Mouse (Mus musculus) right cerebral cortex, postnatal 4 days (tissue): ENCODE data around the gene Prex1.

Experiments
- DNase-seq: peaks from one replicate; pipeline ENCODE4 v3.0.0-alpha.2; 2022

Prex1 gene

GRCm38 (mm10) chr2:166720416-166720815 is 6.8 kb upstream of the Prex1 start:
- no peak for DNase-seq

DNA sequence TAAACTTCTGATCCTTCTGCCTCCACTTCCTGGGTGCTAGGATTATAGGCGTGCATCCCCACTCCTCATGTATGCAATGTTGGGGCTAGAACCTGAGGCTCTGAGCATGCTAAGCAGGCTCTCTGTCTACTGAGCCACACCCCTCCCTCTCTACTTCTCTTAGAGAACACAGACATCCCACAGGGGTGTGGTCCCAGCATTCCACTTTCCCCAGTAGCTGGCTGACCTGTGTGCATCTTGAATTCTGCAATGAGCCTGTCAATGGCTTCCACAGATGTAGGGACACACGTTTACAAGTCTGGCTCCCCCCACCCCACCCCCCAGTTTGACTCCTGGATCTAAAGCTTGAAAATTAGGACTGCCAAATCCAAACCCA is 6.3 kb upstream of the Prex1 start:
- no peak for DNase-seq

DNA sequence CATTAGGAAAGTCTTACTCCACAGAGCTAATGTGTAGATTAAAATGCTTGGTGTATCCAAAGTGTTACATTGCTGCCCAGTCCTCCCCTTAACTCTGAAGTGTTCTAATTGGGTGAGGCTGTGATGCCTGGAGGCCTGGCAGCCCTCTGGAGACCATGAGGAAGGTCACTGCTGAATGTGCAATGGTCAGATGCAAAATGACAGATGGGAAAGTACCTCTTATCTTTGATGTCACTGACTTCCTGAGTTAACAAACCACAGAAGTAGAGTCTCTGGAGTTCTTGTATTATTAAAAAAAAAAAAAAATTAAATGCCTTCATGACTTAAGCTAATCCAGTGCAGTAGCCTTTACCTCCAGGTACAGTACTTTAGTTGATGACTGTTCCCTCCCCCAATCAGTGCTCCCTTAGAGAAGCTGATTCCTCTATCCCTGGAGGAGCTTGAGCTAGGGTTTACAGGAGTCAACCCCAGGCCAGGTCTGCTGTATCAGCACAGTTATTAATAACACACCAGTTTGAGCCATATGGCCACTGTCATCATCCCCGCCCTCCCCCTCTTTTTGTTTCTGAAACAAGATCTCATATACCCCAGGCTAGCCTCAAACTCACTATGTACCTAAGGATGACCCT is 5.8 kb upstream of the Prex1 start:
- no peak for DNase-seq

DNA sequence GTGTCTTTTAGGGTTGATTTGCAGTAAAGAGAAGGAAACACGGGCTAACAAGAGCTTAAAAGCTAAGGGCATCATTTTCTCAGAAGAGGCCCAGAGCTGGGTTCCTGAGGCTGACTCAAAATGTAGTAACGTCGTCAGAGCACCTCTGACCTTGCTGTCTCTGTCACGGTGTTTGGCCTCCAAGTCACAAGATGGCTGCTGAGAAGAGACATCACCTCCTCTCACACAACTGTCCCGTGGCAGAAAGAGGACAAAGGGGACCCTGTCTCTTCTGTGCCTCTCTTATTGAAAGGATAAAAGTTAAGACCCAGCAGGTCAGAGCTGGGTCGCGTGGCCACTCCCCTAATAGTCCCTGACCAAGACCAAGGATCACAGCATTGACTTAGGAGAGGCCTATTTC is 2.4 kb upstream of the Prex1 start:
- DNase-seq = no peak

DNA sequence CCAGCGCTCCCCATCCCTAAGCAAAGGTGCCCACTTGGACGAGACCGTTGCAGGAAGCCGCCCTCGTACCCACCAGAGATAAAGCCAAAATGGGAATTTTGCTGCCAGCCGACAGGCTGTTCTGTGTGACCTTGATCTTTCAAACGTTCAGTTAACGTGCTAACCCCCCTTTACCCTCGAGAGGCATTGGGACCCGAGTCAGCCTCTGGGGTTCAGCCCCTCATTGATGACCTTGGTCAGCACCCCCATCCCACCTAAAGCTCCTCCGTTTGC is 731 bp upstream of the Prex1 start:
- DNase-seq = no peak

DNA sequence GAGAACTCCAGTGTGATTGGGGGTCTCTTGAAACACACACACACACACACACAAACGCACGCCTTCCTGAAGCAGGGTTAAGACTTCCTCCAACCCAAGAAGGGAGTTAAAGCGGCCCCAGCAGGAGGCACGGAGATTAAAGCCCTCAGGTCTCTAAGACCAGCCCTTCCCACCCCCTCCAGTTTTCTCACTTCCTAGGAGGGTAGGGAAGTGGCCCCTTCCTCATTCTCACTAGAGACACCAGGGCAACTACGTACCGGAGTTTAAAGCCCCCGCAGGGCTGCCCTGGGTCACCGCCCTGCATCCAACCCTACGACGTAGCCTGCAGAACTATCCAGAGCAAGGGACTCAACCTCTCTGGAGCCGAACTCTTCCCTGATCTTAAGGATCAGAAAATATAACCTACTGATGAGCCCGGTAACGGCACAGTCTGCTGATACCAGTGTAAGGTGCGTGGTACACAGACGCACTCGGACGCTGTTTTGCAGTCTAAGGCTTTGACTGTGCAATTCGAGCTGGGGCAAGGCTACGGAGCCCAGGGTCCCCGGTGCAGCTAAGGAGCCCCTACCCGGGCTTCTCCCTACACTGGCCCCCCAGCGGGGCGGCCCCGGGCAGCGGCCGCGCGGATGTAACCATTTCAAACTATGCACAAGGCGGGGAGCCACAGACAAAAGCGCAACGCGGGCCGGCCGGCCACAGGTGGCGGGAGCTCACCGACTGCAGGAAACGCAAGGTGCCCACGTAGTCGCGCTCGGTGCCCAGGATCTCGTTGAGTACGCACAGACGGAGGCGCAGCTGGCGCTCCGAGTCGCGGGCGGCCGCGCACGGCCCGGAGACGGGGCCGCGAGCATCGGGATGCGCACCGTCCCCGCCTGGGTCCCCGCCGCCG is 587 bp downstream of the Prex1 start:
- DNase-seq = no peak

GRCm38 (mm10) chr2:166712310-166712709 is 1.3 kb downstream of the Prex1 start:
- DNase-seq = no peak

- no peak for DNase-seq
Observed at GRCm38 (mm10) chr2:166711681-166712132, 1.9 kb downstream of the Prex1 start.

DNA sequence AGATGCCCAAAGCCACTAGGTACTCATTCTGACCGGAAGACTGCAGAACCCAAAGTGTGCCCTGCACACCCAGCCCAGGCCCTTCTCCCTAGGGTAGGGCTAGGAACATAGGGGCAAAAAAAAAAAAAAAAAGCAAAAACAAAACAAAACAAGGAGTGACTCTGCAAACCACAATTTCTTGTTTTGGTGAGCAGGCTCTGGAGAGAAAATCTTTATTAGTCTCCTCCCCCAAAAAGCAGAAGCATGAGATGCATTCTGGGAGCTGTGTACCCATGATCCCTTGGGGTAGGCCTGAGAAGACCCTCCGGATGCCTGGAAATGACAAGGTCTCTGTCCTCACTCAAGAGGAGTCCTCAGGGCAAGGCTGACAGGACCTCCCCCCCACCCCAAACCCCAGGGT is 3.7 kb downstream of the Prex1 start:
- no peak for DNase-seq

DNA sequence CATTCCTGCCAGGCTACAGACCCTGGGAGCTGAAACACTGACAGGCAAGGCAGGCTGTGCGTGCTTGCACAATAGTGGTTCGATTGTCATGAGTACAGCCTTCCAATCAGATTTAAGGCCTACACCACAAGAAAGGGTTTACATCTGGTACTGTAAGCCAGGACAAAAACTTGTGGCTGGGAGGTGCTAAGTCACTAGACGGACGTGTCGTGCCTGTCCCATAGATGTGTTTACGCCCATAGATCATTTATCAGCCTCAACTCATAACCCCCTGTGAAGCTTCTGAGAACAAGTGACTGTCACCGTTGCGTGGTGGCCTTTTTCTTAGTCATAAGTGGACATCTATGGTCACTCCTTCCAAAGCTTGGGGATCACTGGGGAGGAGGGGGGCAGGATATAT is 5.3 kb downstream of the Prex1 start:
- DNase-seq = no peak

DNA sequence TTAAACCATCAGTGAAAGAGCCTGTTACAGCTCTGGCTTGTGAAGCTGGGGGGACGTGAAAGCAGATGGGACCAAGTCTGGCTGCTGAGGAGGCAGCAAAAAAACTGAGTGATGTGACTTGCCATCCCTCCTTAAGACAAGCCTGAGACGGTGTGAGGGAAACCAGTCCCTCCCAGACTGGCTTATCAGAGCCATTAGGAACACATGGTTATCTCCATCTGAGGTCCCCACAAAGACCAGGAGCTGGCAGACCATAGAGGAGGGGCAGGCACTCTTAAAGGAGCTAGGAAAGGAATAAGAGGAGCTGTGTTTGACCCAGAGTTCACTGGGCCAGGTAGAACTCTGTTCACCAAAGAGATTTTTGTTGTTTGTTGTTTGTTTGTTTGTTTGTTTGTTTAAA is 7.1 kb downstream of the Prex1 start:
- DNase-seq = no peak

DNA sequence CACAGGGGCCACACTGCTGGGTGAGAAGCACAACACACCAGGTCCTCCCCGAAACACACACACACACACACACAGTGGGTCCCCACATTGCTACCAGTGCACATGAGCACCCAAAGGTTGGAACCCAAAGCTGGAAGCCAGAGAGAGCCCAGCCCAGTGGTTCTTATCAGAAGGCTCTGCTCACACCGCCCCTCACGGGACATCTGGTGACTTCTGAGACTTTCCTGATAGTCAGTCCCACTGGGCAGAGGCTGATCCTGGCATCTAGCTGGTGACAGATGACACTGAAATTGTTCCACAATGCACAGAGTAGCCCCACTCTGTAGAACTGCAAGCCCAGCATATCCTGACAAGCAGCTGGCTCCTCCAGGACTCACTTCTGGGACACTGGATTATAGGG is 10.1 kb downstream of the Prex1 start:
- no peak for DNase-seq

DNA sequence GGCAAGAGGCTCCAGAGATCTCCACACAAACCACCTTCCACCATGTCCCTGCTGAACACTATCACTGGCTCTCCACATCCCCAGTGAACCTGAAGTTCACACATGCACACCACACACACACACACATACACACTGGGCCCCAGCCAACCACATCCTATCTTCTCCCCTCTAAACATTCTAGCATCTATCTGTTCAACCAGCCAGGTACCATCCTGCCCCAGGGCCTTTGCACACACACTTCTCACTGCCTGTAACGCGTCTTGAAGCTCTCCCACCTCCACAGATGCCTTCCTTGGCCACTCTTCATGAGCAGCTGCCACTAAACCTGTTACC is 11.6 kb downstream of the Prex1 start:
- no peak for DNase-seq

DNA sequence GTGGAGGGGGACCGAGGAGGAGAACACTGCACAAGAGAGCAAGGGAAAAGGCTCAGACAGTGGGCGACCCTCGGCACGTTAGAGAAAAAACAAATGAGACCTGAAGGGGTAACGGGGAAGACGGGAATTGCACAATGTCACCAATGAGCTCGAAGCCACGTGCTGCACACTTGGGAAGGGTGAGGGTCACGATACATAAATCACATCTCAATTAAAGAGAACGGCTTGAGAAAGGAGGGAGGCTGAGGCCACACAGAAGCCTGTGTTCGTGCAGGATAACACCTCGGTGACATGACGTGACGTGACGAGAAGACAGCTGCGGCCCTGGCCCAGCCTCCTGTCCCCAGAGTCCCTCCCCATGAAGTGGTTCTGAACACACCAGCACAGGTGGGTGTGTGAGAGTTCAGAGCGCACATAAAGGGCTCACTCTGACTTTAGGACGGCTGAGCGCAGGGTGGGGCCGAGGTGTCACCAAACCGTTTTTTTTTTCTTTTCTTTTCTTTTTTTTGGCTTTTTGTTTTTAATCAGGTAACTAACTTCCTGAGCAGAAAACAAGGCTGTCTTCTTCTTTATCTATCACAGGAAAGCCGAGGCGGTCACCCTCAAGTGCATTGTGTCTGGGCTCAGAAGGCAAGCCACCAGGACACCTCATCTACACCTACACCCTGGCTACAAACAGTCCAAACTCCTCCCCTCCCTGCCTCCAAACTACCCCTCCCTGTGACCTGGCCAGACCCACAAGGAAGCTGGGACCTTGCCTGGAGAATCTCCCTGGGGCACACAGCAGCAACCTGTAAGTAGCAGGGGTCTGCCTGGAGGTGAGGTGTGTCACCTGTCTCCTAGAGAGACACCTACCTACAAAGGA is 12.2 kb downstream of the Prex1 start:
- no peak for DNase-seq

GRCm38 (mm10) chr2:166700732-166701131 is 12.9 kb downstream of the Prex1 start:
- DNase-seq = no peak

DNA sequence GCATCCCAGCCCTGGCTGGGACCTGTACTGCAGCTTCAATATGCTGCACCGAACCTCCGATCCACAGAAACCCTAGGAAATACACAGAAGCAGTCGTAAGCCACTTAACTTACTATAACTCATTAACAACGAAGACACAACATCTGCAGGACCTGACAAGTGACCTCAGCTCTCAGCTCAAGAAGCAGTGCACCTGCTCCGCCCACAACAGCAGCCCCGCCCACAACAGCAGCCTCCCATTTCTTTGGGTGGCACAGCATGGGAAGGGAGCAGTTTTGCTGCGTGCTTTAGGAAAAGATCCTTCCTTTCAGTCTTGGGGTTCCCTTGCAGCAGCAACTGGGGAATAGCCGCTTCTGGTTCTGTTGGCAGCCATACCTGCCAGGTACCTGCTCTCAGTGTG is 13.5 kb downstream of the Prex1 start:
- DNase-seq = no peak

DNA sequence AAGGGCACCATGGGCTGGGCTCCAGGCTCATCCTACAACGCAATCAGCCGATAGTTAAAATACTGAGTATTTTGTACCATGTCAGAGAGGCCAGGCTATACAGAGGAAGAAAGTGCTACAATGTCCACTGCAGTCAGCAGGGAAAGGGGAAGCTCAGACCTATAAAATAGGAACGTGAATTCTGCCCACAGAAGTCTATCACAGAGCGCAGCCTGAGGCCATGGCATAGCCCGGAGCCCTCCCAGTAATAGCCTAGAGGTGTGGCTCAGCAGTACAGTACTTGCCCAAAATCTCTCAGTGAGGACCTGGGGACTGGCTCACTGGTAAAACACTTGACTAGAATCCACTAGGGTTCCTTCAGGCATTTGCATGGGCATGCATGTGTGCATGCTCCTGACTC is 14.1 kb downstream of the Prex1 start:
- DNase-seq = no peak

- DNase-seq = no peak
Observed at GRCm38 (mm10) chr2:166694616-166695015, 19.0 kb downstream of the Prex1 start.

DNA sequence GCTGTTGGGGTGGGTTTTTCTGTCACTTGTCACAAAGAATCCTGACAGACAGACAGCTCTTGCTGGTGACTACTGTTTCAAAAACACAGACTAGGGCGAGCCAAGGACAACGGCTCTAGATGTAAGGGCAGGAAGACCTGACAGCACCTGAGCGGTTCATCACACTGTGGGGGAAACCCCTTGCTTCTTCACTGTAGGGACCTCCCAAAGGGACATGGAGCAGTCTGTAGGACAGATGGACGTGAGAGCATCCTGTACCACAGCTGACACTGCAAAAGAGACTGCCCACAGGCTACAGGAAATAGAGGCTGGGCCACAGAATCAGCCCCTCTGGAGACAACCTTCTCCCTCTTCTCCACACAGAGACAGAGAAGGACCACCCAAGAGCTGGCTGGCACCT is 20.2 kb downstream of the Prex1 start:
- DNase-seq = no peak

GRCm38 (mm10) chr2:166691602-166692509 is 21.8 kb downstream of the Prex1 start:
- no peak for DNase-seq

DNA sequence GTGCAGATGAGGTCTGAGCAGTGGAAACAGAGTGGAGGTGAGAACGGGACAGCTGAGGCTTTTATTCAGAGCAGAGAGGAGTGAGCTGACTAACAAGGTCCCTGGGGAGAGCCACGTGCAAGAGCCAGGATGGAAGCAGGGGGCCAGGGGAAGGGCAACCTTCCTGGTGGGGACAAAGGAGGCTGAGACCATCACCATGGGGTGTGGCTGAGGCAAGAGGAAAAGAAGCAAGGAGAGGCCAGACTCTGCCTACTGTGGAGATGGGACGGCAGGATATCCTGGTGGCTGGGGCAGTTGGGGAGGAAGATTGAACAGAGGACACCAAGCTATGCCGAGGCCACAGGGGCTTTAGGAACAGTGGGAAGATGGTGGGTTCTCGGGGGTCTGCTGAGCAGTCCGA is 26.7 kb downstream of the Prex1 start:
- no peak for DNase-seq

DNA sequence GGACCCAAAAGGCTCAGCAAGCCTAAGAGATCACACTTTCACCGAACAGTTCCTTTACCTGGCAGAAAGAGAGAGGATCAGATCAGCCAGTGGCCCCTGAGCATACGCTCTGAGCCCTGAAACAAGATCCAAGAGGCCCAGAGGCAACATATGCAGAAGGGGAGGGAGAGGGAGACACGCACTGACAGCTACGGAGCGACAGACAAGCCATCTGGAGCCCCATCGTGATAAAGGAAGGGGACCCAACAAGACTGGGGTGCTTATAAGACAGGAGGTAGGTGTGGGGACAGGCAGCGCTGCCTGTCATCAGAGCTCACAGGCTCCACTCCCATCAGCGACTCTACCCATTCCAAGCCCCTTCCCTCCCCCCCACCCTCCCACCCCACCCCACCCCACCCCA is 27.8 kb downstream of the Prex1 start:
- no peak for DNase-seq
